Mouse (Mus musculus): Measurements from ENCODE around the gene Tnfrsf1b. TPM values are rescaled to one million over a fixed set of nuclear protein-coding genes. Genes with fewer than 3 reads are reported as not detected.

The Tnfrsf1b gene
- polyA plus RNA-seq, 1 experiment from 2014 or later: 8.3 TPM

GRCm38 (mm10) chr4:145217046-145217445 is 29.6 kb downstream of the Tnfrsf1b start:
- Histone ChIP-seq H3K4me2 (ENCODE audit: low read depth, low read length) (no peak overlapping the region), H3K9me3 (replicated peaks; ENCODE audit: control insufficient read depth, low read length) (no peaks in the 10 kb centered on the region), H3K36me3 (ENCODE audit: control insufficient read depth, insufficient read depth, low read length) (no peaks in the 10 kb centered on the region), H3K27me3 (ENCODE audit: control insufficient read depth, insufficient read depth, low read length) (no peaks in the 10 kb centered on the region), H3K4me3 (replicated peaks; ENCODE audit: low read length) (no peak overlapping the region), H3K27ac (ENCODE audit: low read length) (no peak overlapping the region), H3K9ac (ENCODE audit: low read length) (no peak overlapping the region), H3K4me1 (ENCODE audit: control insufficient read depth, insufficient read depth, low read length) (0 out of 2 replicates have a peak, but pooled peaks cover 8% of the 10 kb centered on the region)
- 83% methylated on average over 6 of the region's 6 CpGs for WGBS
- ATAC-seq (ENCODE audit: insufficient read depth, low FRiP score): no peak

GRCm38 (mm10) chr4:145215396-145215795 is 31.3 kb downstream of the Tnfrsf1b start:
- WGBS: 67% methylated on average over 2 of the region's 2 CpGs
- no peaks in the 10 kb centered on the region for H3K27me3 ChIP-seq (ENCODE audit: control insufficient read depth, insufficient read depth, low read length)

DNA sequence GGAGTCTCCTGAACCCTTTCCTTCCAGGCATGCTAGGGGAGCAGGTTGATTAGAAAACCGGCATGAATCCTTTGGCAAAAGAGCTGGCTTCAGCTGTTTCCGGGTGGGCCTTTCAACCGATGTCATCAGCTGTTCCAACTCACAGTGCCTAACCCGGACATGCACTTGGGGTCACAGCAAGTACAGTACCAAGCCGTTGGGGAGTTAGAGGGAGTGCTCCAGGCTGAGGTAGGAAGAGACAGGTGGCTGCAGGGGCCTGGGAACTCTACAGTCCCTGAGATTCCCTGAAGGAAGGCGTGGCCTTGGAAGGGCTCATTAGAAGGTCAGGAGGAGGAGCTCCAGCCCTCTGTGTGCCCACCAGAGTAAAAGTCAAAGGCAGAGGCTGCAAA is 31.9 kb downstream of the Tnfrsf1b start:
- Histone ChIP-seq H3K4me1 (ENCODE audit: control insufficient read depth, insufficient read depth, low read length) (0 out of 2 replicates have a peak, but pooled peaks cover 8% of the 10 kb centered on the region), H3K27ac (ENCODE audit: low read length) (0 out of 2 replicates have a peak overlapping the region, but pooled peaks have one; percentile 6), H3K9ac (ENCODE audit: low read length) (no peak overlapping the region), H3K27me3 (ENCODE audit: control insufficient read depth, insufficient read depth, low read length) (no peaks in the 10 kb centered on the region), H3K4me3 (replicated peaks; ENCODE audit: low read length) (no peak overlapping the region), H3K36me3 (ENCODE audit: control insufficient read depth, insufficient read depth, low read length) (no peaks in the 10 kb centered on the region), H3K4me2 (ENCODE audit: low read depth, low read length) (no peak overlapping the region), H3K9me3 (replicated peaks; ENCODE audit: control insufficient read depth, low read length) (no peaks in the 10 kb centered on the region)
- WGBS: 32% methylated on average over 6 of the region's 6 CpGs
- peak; percentile 36; the same call in 1 of the 2 replicates for ATAC-seq (ENCODE audit: insufficient read depth, low FRiP score)

More at GRCm38 (mm10) chr4:145215396-145215795, 31.3 kb downstream of the Tnfrsf1b start:
- Histone ChIP-seq H3K9me3 (replicated peaks; ENCODE audit: control insufficient read depth, low read length) (no peaks in the 10 kb centered on the region), H3K27ac (ENCODE audit: low read length) (no peak overlapping the region), H3K4me3 (replicated peaks; ENCODE audit: low read length) (no peak overlapping the region), H3K9ac (ENCODE audit: low read length) (no peak overlapping the region), H3K36me3 (ENCODE audit: control insufficient read depth, insufficient read depth, low read length) (no peaks in the 10 kb centered on the region), H3K4me1 (ENCODE audit: control insufficient read depth, insufficient read depth, low read length) (0 out of 2 replicates have a peak, but pooled peaks cover 8% of the 10 kb centered on the region), H3K4me2 (ENCODE audit: low read depth, low read length) (no peak overlapping the region)
- no peak for ATAC-seq (ENCODE audit: insufficient read depth, low FRiP score)

DNA sequence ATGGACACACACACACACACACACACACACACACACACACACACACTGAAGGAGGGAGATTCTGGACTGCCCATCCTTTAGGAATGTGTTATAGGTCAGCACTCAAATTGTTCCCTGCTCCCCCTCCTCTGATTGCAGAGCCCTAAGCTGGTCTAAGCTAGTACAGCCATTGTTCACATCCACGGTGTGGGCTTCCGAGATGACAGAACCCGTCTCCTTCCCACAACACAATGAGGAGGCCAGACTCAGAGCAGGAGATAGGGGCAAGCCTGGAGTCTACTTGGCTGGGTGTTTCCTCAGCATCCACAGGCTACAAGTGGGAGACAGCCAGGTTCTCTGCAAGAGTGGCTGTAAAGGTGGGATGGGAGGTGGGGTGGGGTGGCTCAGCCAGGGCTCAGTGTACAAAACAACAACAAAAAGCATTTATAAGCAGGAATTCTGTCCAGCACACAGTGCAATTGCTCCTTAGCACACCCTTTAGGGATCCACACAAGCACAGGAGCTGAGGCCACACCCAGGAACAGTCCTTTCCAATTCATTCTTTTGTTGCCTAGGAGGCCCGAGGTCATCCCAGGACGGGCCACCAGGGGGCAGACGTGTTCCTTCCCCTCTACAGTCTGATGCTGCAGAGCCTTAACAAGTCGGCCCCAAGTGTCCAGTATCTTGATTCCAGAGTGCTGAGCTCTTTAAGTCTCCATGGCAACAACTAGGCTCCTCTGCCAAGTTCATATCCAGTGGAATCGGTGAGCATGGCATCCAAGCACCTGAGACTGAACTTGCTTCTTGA is 32.5 kb downstream of the Tnfrsf1b start:
- Histone ChIP-seq H3K4me3 (replicated peaks; ENCODE audit: low read length) (no peak overlapping the region), H3K27me3 (ENCODE audit: control insufficient read depth, insufficient read depth, low read length) (no peaks in the 10 kb centered on the region), H3K36me3 (ENCODE audit: control insufficient read depth, insufficient read depth, low read length) (no peaks in the 10 kb centered on the region), H3K27ac (ENCODE audit: low read length) (no peak overlapping the region), H3K9me3 (replicated peaks; ENCODE audit: control insufficient read depth, low read length) (no peaks in the 10 kb centered on the region), H3K9ac (ENCODE audit: low read length) (no peak overlapping the region), H3K4me1 (ENCODE audit: control insufficient read depth, insufficient read depth, low read length) (0 out of 2 replicates have a peak, but pooled peaks cover 8% of the 10 kb centered on the region), H3K4me2 (ENCODE audit: low read depth, low read length) (no peak overlapping the region)
- 25% methylated on average over 8 of the region's 8 CpGs for WGBS
- peak; percentile 85 for ATAC-seq (ENCODE audit: insufficient read depth, low FRiP score)

GRCm38 (mm10) chr4:145211076-145211475 is 35.6 kb downstream of the Tnfrsf1b start:
- no peaks in the 10 kb centered on the region for H3K27me3 ChIP-seq (ENCODE audit: control insufficient read depth, insufficient read depth, low read length)
- no peak for ATAC-seq (ENCODE audit: insufficient read depth, low FRiP score)
- no peaks in the 10 kb centered on the region for H3K9me3 ChIP-seq (replicated peaks; ENCODE audit: control insufficient read depth, low read length)
- no peak overlapping the region for H3K27ac ChIP-seq (ENCODE audit: low read length)
- no peak overlapping the region for H3K9ac ChIP-seq (ENCODE audit: low read length)
- 51% methylated on average over 2 of the region's 2 CpGs for WGBS
- no peak overlapping the region for H3K4me3 ChIP-seq (replicated peaks; ENCODE audit: low read length)
- no peaks in the 10 kb centered on the region for H3K36me3 ChIP-seq (ENCODE audit: control insufficient read depth, insufficient read depth, low read length)
- no peak overlapping the region for H3K4me2 ChIP-seq (ENCODE audit: low read depth, low read length)
- H3K4me1 ChIP-seq (ENCODE audit: control insufficient read depth, insufficient read depth, low read length): 0 out of 2 replicates have a peak, but pooled peaks cover 8% of the 10 kb centered on the region

GRCm38 (mm10) chr4:145210564-145210963 is 36.1 kb downstream of the Tnfrsf1b start:
- no peaks in the 10 kb centered on the region for H3K36me3 ChIP-seq (ENCODE audit: control insufficient read depth, insufficient read depth, low read length)
- no peak overlapping the region for H3K4me3 ChIP-seq (replicated peaks; ENCODE audit: low read length)
- no peak overlapping the region for H3K27ac ChIP-seq (ENCODE audit: low read length)
- no peak overlapping the region for H3K4me2 ChIP-seq (ENCODE audit: low read depth, low read length)
- ATAC-seq (ENCODE audit: insufficient read depth, low FRiP score): no peak
- 0 out of 2 replicates have a peak, but pooled peaks cover 8% of the 10 kb centered on the region for H3K4me1 ChIP-seq (ENCODE audit: control insufficient read depth, insufficient read depth, low read length)
- no peak overlapping the region for H3K9ac ChIP-seq (ENCODE audit: low read length)
- no peaks in the 10 kb centered on the region for H3K27me3 ChIP-seq (ENCODE audit: control insufficient read depth, insufficient read depth, low read length)
- no peaks in the 10 kb centered on the region for H3K9me3 ChIP-seq (replicated peaks; ENCODE audit: control insufficient read depth, low read length)
- WGBS: 84% methylated on average over 5 of the region's 5 CpGs

DNA sequence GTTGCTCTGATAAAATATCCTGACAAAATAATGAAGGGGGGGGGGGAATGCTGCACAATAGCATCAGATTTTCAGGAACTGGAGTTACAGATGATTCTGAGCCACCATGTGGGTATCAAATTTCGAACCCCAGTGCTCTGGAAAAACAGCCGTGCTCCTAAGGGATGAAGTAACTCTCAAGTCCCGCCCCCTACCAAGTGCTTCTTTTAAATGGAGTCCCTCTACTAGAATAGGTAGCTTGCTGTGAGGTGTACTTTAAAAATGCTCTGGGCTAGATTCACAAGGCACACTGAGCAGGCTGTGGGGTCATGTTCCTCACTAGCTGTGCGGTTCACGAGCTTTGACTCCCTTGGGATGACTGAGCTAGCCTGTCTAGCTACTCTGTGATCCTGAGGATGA is 37.0 kb downstream of the Tnfrsf1b start:
- Histone ChIP-seq H3K36me3 (ENCODE audit: control insufficient read depth, insufficient read depth, low read length) (no peaks in the 10 kb centered on the region), H3K9ac (ENCODE audit: low read length) (no peak overlapping the region), H3K27ac (ENCODE audit: low read length) (no peak overlapping the region), H3K9me3 (replicated peaks; ENCODE audit: control insufficient read depth, low read length) (no peaks in the 10 kb centered on the region), H3K4me2 (ENCODE audit: low read depth, low read length) (no peak overlapping the region), H3K4me3 (replicated peaks; ENCODE audit: low read length) (no peak overlapping the region), H3K4me1 (ENCODE audit: control insufficient read depth, insufficient read depth, low read length) (0 out of 2 replicates have a peak, but pooled peaks cover 5% of the 10 kb centered on the region), H3K27me3 (ENCODE audit: control insufficient read depth, insufficient read depth, low read length) (no peaks in the 10 kb centered on the region)
- ATAC-seq (ENCODE audit: insufficient read depth, low FRiP score): no peak
- WGBS: 44% methylated on average over 5 of the region's 5 CpGs

- no peaks in the 10 kb centered on the region for H3K36me3 ChIP-seq (ENCODE audit: control insufficient read depth, insufficient read depth, low read length)
- no peaks in the 10 kb centered on the region for H3K9me3 ChIP-seq (replicated peaks; ENCODE audit: control insufficient read depth, low read length)
- H3K9ac ChIP-seq (ENCODE audit: low read length): no peak overlapping the region
- no peak overlapping the region for H3K4me3 ChIP-seq (replicated peaks; ENCODE audit: low read length)
- H3K27me3 ChIP-seq (ENCODE audit: control insufficient read depth, insufficient read depth, low read length): no peaks in the 10 kb centered on the region
- H3K4me2 ChIP-seq (ENCODE audit: low read depth, low read length): no peak overlapping the region
- no peak for ATAC-seq (ENCODE audit: insufficient read depth, low FRiP score)
- 0 out of 2 replicates have a peak, but pooled peaks cover 2% of the 10 kb centered on the region for H3K4me1 ChIP-seq (ENCODE audit: control insufficient read depth, insufficient read depth, low read length)
- 56% methylated on average over 6 of the region's 6 CpGs for WGBS
- no peak overlapping the region for H3K27ac ChIP-seq (ENCODE audit: low read length)
Observed at GRCm38 (mm10) chr4:145209076-145209689, 37.5 kb downstream of the Tnfrsf1b start.

GRCm38 (mm10) chr4:145207718-145208371 is 38.8 kb downstream of the Tnfrsf1b start:
- no peak overlapping the region for H3K4me3 ChIP-seq (replicated peaks; ENCODE audit: low read length)
- no peak overlapping the region for H3K9ac ChIP-seq (ENCODE audit: low read length)
- H3K4me2 ChIP-seq (ENCODE audit: low read depth, low read length): no peak overlapping the region
- no peaks in the 10 kb centered on the region for H3K27me3 ChIP-seq (ENCODE audit: control insufficient read depth, insufficient read depth, low read length)
- no peaks in the 10 kb centered on the region for H3K4me1 ChIP-seq (ENCODE audit: control insufficient read depth, insufficient read depth, low read length)
- WGBS: 74% methylated on average over 3 of the region's 3 CpGs
- no peaks in the 10 kb centered on the region for H3K36me3 ChIP-seq (ENCODE audit: control insufficient read depth, insufficient read depth, low read length)
- no peaks in the 10 kb centered on the region for H3K9me3 ChIP-seq (replicated peaks; ENCODE audit: control insufficient read depth, low read length)
- no peak overlapping the region for H3K27ac ChIP-seq (ENCODE audit: low read length)
- ATAC-seq (ENCODE audit: insufficient read depth, low FRiP score): no peak
